Mouse (Mus musculus) cerebellum, postnatal 10 days (tissue): ENCODE results near the gene Lypd5.
A peak's percentile ranks its signal among the peaks of the same experiment; 100 is the strongest.

Experiments
- DNase-seq, 2 experiments: peaks; one replicate each; pipeline ENCODE4 v3.0.0; 2021; ENCODE audit warnings: mixed read lengths in 2 of 2

Lypd5 gene

DNA sequence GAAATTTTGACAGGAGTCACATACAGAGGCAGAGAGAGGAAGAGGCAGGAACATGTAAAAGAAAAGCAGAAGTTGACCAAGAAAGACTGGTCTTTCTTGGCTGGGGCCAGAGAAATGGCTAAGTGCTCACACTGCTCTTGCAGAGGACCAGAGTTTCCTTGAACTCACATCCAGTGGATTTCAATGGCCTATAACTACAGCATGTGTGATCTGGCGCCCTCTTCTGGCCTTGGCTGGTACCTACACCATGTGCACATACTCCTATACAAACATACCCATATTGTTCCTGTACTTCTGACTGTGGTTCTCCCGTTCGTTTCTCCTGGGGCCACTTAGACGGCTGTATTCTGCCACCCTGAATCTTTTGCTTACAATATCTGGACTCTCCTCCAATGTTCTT lies 12.0 kb downstream of the Lypd5 start:
- DNase-seq, result no peak

DNA sequence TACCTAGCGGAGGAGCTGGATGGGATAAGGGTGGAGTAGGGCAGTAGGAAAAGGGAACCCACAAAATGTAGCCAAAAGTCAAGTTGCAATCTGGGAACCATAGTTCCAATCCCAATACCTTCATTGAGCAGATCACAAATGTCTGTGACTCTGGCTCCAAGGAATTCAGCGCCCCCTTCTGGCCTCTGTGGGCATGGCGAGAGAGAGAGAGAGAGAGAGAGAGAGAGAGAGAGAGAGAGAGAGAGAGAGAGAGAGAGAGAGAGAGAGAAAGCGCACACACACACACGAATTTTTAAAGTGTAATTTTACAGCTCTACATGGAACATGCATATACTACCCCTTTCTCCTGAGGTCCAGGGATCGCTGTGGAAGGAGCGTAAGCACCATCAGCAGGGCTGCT lies 14.2 kb downstream of the Lypd5 start:
- DNase-seq, result peak; percentile 72 to 78

GRCm38 (mm10) chr7:24364827-24365226 lies 15.8 kb downstream of the Lypd5 start:
- DNase-seq, result peak; percentile 92 to 96

DNA sequence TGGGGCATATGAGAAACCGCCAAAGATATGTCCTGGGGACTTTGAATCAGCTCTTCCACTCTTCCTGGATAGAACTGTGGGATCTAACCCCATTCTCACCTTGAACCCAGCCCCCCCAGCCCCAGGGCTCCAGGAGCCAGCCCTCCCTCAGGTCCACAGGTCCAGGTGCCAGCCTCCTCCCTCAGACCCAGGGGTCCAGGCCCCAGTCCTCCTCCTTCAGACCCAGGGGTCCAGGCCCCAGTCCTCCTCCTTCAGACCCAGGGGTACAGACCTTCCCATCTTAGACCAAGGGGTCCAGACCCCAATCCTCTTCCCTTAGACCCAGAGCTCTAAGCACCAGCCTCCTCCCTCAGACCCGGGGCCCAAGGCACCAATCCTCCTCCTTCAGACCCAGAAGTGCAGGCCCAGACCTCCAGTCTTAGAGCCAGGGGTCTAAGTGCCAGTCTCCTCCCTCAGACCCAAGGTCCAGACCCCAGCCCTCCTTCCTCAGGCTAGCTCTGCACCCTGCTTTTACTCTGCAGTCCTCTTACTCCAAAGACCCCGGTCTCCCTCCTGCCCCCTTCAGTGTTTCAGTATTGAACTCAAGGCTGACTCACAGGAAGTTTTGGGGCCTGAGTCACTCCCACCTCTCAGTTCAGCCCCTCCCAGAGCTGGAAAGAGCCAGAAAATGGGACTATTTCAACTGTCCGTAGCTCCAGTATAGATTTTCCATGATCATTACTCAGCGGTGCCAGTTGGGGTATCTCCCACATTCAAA lies 16.4 kb downstream of the Lypd5 start:
- DNase-seq, result no peak

DNA sequence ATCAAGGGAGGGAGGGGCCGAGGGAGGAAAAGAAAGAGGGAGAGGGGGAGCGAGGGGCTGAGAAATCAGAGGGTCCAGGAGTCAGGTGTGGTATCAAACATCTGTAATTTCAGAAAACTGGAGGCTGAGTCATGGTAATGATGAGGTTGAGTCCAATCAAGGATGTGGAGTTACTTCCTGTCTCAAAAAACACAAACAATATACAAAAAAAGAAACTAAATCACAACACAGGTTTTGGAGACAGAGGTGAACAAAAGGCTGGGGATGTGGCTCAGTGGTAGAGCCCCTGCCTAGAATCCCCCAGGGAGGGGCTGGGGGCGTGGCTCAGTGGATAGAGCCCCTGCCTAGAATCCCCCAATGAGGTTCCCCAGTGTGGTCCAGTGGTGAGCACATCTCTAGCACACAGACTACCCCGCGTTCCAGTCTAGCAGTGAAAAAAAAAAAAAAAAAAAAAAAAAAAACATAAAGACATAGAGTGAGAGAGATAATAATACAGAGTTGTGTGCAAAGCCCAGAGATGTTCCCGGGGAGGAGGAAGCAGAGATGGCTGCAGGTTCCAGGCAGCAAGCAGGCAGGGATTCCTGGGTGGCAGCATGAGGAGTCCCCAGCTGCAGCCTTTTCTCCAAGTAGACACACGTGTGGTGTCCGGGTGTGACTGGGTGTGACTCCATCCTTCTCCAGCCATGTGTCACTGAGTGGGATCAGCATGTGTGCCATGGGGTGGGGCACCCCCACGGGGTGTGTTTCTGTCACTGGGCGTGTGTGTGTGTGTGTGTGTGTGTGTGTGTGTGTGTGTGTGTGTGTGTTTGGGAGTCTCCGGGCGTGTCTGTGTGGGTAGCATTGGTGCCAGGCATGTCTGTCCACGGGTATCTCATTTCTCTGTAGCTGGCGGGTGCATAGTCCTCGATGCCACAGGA lies 18.0 kb downstream of the Lypd5 start:
- no peak for DNase-seq

GRCm38 (mm10) chr7:24368226-24368625 lies 19.2 kb downstream of the Lypd5 start:
- DNase-seq, result no peak

DNA sequence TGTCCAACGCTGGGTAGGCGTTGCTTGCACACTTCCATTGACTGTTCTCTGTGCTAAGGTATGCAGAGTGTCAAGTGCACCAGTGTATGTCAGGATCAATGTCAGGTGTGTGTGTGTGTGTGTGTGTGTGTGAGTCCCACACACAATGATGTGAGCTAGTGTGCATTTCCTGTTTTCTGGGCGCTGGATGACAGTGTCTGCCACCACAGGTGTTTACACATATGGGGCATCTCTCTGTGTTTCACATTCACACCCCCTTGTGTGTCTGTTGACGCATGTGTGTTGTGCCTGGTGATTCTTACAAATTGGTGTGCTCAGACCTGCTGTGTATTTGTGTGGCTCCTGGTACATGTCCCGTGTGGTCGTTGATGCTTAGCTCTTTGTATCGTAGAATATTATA lies 19.9 kb downstream of the Lypd5 start:
- DNase-seq, result no peak

GRCm38 (mm10) chr7:24369731-24370541 lies 20.9 kb downstream of the Lypd5 start, which contains the start of gene Kcnn4:
Kcnn4 (plus strand) TSS chr7:24370263.
- no peak for DNase-seq

DNA sequence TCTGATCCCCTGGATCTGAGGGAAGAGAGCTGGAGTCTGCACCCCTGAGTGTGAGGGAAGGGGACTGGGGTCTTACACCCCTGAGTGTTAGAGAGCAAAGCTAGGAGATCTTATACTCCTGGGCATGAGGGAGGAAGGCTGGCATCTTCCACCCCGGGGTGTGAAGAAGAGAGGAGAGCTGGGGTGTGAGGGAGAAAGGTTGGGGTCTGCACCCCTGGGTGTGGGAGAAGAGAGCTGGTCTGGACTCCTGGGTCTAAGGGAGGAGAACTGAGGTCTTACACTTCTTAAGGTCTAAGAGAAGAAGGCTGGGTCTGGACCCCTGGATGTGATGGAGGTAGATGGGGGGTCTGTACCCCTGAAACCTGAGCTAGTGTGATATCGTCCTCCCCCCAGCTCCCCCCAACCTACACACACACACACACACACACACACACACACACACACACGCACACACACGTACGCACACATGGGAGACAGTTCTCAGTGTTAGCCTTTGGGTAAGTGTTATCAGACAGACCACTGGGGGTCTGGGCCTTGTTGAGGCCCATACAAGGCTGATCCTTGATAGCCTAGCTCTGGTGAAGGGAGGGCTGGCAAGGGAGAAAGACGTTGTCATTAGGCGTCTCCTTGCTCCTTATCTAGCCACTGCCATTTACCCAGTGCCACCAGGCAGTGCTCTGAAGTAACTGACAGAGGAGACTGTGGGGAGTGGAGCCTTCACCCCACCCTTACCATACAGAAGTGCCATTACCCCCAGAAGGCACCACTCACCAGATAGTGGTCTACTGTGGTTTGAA lies 22.2 kb downstream of the Lypd5 start:
- DNase-seq, result no peak

DNA sequence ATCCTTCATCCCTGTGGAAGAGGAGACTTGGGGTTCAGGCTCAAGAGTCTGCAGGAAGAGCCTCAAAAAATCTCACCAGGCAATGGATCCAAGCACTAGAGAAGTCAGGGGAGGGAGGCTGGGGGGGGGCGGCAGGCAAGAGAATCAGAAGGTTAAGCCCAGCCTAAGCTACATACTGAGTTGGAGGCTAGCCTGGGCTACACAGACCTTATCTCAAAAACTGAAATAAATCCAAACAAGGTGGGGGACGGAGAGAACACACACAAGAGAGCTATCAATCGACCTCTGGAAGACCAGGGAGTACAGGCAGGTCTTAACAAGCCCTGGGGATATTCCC lies 22.8 kb downstream of the Lypd5 start:
- no peak for DNase-seq

DNA sequence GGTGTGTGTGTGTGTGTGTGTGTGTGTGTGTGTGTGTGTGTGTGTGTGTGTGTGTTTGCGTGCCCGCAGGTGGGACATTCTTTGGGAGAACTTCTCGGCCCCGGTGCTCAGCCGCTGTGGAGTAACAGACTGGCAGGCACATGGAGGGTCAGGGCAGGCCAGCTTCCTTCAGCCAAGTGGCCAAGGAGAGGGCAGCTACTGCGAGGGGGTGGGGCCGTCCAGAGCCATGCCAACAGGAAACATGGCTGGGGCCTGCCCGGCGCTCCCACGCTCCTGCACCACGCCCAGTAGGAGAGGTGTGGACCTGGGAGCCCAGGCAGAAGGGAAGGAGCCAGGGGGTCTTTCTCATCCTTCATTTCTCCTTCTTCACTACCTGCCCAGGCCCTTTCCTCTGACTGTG lies 23.3 kb downstream of the Lypd5 start:
- no peak for DNase-seq

- no peak for DNase-seq
Observed at GRCm38 (mm10) chr7:24372786-24373185, 23.8 kb downstream of the Lypd5 start.

DNA sequence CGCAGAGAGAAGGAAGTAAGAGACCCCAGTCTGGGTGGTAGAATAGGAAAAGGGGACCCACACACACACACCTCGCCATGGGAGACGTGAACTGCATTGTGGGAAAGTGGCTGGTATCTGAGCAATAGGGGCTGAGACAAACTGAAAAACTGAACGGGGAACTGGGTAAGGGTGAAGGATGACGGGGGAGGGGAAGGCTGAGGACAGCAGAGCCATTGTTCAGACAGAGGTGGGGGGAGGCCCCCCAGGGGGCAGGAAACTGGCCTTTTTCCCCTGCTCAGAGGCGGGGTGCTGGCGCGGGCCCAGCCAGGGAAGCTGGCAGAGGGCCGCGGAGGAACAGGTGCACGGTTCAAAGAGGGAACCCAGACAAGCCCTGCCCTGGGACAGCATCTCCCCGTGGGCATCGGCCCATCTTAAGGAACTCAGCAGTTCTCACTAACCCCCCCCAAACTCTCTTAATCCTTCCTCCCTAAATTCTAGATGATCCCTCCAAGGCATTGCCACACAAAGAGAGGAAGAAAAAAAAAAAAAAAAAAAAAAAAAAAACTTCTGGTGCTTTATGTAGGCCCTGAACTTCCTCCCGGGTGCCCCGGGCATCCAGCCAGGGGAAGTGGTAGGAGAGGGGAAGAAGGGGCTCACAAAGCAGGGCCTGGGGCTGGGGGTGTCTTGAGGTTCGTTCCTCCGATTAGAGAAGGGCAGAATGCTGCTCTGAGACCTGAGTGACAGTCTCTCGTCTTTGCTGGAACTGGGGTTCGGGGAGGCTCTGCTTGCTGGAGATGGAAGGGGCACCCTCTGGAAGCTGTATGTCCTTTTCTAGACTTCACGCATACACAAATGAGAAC lies 24.8 kb downstream of the Lypd5 start:
- DNase-seq, result peak; percentile 64 to 68

DNA sequence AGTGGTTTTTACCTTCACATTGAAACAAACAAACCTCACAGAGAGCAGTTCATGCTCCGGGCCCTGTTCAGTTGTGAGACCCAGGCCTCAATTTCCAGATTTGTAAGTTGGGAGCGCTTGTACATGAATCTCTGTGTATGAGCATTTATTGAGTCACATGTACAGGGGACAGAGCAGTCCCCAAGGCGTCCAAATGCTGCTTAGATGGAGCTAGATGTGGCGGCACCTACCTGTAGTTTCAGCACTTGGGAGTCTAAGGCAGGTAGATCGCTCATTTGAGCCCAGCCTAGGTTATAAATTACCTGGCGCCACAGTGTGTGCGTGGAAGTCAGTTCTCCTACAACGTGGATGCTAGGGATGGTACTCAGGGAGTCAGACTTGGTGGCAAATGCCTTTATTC lies 27.5 kb downstream of the Lypd5 start:
- DNase-seq, result no peak

DNA sequence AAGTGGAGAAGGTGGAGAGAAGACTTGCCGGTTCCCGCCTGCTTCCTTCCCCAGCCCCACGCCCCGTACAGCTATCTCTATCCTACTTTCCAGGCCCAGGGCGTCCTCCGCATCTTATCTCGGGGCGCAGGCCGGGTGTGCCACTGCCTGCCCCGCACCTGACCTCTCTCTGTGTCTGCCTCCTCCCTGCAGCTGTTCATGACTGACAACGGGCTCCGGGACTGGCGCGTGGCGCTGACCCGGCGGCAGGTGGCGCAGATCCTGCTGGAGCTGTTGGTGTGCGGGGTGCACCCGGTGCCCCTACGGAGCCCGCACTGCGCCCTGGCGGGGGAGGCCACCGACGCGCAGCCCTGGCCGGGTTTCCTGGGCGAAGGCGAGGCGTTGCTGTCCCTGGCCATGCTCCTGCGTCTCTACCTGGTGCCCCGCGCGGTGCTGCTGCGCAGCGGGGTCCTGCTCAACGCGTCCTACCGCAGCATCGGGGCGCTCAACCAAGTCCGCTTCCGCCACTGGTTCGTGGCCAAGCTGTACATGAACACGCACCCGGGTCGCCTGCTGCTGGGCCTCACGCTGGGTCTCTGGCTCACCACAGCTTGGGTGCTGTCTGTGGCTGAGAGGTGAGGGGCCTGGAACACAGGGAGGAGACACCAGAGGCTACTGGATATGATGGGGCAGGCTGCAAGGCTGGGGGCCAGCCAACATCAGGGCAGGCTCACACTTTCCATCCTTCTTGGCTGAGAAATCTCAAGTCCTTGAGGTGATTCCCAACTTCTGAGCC lies 28.3 kb downstream of the Lypd5 start:
- DNase-seq, result peak; percentile 56 to 61

DNA sequence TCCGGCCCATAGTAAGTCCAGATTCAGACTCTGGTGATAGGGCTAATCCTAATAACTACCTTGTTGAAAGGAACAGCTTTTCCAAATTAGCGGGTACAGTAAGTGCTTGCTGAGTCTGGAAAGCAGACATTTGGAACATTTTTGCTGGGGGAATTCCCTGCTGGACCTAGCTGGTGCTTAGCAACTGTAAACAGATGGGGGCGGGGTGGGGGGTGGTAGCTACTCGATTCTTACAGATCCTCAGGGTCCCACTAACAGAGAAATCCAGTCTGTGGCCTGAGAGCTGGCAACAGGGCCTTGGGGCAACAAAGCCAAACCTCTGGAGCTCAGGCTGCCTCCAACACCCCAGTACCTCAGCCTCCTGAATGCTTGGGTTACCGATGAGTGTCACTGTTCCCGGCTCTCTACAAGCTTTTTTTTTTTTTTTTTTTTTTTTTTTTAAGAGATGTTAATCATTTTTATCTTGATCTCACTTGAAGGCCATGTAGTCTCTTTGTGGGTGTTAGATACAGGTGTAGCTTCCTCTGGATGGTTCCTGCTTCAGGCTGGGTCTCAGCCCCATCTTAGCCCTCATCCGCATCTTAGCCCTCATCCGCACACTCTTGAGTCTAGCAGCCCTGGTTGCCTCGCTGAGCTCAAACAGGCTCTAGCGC lies 29.2 kb downstream of the Lypd5 start:
- DNase-seq, result no peak

GRCm38 (mm10) chr7:24379934-24380333 lies 30.9 kb downstream of the Lypd5 start:
- DNase-seq, result no peak

DNA sequence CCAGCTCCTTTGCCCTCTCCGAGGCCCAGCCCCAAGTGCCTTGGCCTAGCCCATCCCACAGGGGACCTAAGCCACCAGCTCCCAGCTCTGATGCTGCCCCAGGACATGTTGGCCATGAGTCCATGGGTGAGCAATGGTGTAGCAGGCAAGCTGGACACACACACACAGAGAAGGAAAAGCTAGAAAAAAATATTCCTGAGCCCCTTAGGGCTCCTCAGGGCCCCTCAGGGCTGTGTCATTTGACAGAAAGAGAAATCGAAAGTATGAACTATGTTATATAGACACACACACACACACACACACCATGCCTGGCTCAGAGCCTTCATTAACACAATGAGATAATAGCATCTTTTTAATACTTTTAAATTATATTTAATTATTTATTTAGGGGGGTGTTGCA lies 31.4 kb downstream of the Lypd5 start:
- DNase-seq, result no peak

DNA sequence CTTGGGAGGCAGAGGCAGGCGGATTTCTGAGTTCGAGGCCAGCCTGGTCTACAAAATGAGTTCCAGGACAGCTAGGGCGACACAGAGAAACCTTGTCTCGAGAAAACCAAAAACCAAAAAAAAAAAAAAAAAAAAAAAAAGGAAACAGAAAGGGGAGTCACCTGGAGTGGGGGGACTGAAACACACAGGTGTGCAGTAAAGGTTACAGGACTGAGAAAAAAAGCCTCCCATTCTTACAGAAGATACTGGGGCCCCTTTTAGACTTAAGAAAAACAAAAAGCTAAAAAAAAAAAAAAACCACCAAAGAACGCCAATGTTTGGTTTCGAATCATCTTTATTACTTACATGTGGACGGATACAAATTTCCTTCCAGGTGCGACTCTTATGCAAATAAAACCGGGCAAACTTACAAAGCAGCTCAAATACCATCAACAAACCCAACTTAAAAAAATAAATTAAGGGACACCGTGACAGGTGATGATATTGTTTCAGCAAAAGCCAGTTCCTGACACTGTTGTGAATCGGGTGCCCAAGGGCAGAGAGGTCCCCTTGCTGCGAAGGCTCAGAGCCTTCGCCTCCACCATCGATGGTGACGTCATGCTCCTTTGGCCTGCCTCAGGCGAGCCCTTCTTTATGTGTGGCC lies 33.9 kb downstream of the Lypd5 start:
- no peak for DNase-seq

- DNase-seq, result no peak
Observed at GRCm38 (mm10) chr7:24384070-24384469, 35.1 kb downstream of the Lypd5 start.
